Mouse (Mus musculus): ENCODE measurements around the gene Serp2.

Serp2 gene

DNA sequence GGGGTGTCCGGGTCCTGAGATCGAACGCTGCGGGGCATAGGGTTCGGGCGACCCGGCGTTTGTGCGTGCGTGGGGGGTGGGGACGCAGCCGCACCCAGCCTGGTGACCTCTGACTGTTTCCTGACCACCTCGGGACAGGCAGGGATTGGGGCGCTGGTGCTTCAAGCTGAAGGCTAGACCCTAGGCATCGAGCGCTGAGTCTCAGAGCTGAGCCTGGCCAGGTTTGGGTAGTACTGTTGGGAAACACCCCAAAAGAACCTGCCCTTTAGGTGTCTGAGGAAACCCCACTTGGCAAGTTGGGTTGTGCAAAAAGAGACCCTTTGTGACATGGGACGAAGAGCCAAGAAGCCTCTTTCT, at the start of gene Serp2:
Serp2 (minus strand) TSS at position 38 of the 357 bp plus-strand sequence.
- no peak for DNase-seq

DNA sequence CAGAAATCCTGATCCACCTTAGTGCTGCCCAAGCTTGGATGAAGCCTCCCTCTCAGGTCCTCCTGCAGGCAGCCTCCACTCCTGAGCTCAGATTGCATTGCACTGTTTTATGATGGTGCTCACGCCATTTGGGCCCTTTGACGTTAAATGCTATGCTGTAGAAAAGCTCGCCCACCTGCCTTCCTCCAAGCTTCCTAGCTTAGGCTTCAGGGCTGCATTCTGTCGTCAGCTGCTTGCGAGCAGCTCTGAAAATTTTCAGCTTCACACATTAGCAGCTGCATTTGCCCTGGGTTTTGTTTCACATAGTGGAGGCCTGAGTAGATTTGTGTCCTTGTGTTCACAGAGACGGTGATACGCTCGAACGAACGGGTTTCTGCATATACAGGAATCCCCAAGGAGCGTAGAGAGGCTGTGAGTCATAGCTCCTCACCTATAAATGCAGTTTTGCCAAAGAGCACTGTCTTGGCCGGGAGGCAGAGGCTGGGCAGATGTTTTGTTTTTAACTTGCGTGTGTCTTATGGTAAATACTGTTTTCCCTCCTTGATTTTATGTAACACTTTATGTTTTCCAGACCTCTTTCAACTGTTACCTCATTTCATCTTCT, 49.3 kb upstream of the Serp2 start:
- no peak for DNase-seq

DNA sequence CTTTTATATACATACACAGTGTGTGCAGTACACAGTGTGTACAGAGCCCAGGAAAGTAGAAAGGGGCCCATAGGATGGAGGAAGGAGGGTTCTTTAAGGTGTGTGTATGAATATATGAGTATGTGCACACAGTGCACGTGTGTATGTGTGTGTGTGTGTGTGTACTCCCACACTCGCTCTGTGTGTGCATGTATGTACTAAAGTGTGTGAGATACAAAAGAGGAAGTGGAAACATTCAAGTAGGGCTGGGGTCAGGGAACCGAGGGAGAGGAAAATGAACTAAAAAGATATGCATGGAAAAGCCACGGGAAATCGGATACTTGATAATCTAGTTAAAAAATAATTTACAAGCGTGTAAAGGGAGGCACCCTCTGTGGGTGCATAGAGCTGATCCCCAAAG, 47.3 kb upstream of the Serp2 start:
- no peak for DNase-seq

DNA sequence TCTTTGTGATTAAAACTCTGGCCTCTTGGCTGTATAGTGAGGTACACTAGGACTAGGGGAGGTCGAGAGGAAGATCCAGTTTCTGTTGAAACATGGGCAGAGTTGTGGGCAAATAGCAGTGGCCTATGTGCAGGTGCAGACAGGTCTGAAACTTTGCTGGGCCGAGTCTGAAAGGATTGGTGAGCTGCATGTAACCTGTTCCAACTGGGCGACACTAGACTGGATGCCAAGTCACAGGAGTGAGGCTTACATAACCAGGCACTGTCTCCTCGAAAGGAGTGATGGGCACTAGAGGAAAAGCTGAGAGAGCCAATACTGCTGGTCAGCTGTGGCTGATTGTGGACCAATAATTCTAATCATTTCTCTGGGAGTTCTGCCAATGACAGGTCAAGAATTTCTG, 45.0 kb upstream of the Serp2 start:
- peak; percentile 49 to 84 for DNase-seq

DNA sequence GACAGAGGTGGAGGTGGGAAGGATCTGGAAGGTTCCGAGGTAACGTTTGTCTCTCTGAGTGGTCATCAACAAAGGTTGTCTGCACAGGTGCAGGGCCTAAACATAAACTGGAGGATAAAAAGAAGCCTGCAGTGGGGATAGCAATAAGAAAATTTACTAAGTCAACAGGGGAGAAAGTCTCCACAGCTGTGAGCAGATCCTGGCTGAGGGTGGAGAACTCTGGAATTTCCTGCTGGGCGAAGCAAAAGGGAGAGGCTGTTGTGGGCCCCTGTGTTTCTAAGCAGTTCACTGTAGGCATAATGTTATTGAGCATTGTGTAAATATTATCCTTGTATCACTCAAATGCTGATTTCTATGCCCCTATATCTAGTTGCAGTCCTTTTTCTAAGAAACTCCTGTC, 43.7 kb upstream of the Serp2 start:
- DNase-seq = no peak

DNA sequence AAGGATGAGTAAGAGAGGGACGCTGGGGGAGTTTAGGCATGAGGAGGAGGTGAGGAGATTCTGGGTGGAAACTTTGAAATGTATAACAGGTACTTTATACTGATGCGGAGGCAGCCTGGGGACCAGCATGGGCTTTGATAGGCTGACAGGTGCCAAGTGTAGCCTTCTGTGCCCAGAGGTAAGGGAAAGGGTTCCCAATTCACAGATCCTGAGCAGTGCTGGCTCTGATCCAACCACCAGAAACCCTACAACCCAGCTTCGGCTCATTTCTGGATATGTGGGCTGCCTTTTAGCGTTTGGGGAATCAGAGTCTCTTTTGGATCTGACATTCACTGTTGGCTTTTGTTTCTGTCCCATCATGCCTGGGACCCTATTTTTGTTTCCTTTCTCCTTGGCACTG, 43.0 kb upstream of the Serp2 start:
- DNase-seq = no peak

DNA sequence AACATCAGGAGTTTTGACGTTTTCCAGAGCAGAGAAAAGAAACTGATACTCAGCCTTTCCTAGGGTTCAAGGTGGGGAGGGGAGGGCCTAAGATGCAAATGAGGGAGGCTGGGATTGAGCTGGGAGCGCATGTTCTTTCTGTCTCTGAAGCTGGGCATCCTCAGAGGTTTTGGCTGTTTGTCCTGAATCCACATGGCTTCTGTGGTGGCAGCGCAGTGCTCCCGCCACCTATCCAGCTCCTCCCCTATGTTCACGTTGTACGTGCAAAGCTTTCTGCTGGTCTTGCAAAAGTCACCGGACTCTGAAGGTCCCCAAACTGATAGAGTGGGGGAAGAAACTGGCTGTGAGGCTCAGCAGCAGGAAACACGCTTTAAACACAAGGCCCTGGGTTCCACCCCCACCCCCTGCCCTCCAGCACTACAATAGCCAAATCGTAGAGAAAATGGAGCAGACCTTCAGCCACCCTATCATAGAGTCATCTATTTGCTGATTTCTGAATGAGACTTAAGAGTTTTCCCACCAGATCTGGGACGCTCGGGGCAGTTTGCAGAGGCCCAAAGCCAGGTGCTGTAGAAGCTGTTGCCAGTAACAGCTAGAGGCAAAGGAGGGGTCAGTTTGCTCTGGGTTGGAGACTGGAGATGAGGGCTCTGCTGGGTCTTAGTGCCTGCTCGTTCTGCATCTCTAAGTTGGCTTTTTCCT, 42.0 kb upstream of the Serp2 start:
- DNase-seq = peak; percentile 45 to 72

DNA sequence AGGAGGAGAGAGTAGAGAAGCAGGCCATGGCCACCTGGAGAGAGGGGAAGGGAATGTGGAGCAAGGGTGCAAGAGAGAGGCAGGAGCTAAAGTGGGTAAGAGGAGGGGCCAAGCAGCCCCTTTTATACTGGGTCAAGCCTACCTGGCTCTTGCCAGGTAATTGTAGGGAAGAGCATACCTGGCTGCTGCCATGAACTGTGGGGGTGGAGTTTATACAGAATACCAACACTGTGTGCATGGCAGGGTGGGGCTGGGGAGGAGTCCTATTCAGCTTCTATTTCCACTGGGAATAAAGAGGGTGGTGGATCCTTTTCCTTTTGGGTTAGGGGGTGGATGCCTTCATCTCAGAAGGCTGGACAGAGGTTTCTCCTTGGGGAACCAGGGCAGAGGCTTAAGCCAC, 41.1 kb upstream of the Serp2 start:
- DNase-seq = no peak

DNA sequence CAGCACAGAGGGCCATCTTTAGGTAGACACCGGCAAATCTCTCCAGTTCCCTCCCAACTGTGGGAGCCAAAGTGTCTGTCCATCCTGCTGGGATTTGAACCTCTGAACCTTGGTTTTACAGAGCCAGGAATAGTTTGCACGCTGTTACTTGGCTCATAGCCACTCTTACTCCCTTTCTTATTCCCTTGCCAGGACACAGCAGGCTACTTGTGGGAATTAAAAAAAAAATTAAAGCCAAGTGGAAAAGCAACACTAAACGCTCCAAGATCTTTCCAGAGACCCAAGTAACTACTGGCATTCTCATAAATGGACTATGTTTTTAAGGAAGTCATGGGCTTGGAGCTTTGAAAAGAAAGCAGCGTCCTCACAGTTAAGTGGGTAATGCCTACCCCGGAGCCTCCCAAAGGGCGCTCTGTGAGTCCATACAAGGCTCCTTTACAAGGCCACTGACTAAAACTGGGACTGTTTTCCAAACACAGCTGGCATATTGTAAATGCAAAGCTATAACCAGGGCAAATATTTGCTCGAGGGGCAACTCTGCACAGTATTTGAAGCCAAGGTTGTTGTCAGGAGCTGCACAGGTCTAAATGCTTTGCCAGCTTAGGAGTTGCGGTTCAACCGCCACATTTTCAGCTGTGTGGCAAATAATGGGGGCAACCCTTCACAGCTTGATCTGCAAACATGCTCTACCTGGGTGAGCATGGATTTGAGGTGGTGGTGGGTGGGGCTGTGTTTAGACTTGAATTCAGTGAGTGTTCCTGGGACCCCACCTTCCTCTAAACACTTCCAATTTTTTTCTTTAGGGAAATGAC, 38.6 kb upstream of the Serp2 start:
- no peak for DNase-seq

DNA sequence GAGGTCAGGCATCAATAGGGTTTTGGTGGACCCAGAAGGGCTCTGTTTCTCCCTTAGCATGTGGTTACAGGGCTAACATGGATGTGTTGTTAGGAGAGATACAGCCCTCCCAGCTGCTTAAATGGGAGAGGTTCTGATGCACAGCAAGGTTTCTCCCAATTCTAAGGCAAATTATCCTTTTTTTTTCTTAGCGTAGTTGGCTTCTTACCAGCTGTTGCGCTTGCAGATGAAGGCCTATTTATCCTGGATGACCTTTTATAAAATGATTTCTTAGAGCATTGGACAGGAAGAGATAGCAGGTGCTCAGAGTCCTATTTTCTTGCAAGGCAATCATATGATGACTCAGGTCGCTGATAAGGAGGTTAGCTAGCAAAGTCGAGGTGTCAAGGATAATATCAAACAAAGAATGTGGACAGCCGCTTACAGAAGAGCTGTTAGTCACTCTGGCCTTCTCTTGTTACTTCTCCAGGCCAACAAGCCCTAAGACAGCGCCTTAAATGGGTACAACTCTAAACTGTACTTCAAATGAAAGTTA, 37.7 kb upstream of the Serp2 start:
- DNase-seq = no peak

DNA sequence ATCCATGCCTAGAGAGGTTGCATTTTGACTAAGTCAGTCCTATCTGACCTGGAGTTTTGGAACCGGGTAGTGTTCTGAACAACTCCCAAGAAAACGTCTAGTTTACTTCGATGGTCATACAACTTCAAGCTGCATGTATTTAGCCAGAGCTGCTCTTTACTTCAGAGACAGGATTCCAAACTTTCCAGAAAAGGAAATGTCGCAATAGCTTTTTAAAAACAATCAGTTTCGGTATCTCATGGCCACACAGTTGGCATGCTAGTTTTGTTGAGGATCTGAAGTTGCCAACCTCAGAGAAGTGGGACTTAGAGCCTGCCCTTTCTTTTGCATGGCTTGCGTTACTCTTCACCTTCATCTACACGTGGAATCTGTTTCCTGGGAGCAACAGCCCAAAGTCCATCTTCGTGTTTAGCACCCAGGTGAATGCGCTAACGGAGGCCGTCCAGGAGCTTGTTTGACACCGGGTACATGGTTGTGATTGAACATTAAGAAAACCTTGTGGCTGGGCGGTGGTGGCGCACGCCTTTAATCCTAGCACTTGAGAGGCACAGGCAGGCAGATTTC, 37.0 kb upstream of the Serp2 start:
- peak in 1 of 2 experiments; percentile 54 for DNase-seq

DNA sequence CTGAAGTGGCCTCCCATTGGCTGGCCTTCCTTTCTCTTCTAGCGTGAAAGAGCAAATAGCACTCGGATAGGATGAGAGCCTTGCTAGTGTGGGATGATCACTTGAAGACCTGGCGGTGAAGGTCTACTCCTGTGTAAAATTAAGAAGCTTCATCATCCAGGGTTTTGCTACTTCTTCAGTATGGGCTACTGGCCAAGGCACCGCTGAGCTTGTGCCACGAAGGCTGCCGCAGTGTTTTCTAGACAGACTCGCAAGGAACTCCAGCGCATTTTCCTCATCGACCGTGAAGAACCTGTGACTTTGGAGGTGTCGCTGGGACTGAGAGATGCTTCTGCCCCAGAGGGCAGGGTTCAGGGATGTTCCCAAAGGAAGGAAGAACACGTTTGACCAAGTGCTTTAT, 36.0 kb upstream of the Serp2 start:
- DNase-seq = no peak

DNA sequence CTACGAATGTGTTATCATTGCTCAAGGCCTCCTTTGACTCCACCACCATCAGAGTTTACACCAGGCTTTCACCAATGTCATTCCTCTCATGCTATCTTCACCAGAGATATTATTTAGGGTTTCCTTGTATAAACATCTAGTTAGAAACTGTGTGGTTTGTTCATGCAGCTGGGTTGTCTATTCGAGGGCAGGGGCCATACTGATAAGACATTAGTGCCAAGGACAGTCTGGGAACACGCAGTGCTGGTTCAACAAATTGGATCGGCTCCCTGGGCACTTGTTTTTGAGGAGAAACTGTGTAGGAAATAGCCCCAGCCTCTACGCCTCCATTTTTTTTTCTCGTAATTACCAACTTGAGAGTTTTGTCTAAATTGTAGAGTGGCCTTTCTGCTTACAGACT, 35.4 kb upstream of the Serp2 start:
- no peak for DNase-seq

DNA sequence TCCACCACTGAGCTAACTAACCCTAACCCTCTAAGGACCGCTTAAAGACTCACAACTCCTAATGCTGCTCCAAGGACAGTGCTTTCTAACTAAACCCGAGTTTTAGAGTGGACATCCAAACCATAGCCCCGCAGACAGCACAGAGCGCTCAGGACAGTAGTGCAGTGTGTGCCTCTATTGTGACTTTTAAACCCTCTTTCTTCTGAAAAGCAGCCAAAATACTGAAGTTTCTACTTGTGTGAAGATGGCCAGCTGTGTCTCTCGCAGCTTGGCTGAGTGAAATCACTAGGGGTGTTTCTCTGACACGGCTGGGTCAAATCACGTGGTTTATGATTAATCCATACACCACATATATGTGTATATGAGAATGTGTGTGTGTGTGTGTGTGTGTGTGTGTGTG, 33.4 kb upstream of the Serp2 start:
- no peak for DNase-seq

DNA sequence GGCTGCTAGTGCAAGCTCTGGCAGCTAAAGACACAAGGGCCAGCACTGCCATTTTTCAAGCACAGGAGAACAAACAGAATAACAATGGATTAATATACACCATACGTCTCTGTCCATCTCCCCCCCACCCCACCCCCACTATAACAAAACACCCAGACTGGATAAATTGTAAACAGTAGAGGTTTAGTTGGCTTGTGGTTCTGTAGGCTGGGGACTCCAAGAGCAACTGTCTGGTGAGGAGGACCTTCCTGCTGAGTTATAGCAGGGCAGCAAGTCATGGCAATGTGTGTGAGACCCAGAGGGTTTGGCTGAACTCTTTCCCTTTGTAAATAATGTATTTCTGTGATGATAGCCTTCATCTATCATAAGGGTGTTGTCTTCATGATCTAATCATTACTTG, 33.0 kb upstream of the Serp2 start:
- DNase-seq = no peak

DNA sequence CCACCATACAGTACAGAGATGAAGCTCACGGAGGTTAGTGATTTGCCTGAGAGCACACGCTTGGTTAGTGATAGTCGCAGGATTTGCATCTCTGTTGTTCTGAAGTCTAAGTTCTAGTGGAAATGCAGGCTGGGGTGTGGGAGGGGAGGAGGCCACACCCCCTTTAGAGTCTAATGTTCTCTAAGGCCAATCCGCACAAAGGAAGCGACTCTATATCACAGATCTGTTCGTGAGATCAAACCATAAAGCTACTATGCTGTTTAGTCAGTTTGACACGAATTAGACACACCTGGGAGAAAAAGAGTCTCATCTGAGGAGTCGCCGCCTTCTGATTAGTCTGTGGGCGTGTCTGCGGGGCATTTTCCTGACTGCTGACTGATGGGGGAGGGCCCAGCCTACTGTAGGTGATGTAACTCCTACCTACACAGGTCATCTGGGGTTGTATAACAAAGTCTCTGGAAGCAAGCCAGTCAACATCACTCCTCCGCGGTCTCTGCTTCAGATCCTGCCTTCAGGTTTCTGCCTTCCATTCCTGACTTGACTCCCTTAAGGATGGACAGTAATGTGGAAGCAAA, 29.2 kb upstream of the Serp2 start:
- DNase-seq = peak; percentile 40 to 69

DNA sequence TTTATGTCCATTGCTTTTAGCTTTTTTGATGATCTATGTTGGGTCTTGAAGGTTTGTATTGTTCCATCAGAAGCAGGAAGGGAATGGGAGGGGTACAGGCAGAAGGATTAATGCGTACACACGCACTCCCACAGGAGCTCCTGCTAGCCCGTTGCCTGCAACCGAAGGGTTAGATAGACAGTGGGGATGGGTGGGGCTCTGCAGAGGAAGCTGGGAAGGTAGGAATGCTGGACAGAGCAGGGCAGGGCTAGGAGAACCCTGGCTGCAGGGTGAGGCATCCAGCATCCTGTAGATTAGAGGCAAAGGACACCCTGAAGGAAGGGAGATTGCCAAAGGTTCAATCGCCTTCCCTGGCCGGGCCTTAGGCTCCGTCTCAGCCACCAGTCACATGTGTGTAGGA, 27.3 kb upstream of the Serp2 start:
- peak in 1 of 2 experiments; percentile 52 for DNase-seq

DNA sequence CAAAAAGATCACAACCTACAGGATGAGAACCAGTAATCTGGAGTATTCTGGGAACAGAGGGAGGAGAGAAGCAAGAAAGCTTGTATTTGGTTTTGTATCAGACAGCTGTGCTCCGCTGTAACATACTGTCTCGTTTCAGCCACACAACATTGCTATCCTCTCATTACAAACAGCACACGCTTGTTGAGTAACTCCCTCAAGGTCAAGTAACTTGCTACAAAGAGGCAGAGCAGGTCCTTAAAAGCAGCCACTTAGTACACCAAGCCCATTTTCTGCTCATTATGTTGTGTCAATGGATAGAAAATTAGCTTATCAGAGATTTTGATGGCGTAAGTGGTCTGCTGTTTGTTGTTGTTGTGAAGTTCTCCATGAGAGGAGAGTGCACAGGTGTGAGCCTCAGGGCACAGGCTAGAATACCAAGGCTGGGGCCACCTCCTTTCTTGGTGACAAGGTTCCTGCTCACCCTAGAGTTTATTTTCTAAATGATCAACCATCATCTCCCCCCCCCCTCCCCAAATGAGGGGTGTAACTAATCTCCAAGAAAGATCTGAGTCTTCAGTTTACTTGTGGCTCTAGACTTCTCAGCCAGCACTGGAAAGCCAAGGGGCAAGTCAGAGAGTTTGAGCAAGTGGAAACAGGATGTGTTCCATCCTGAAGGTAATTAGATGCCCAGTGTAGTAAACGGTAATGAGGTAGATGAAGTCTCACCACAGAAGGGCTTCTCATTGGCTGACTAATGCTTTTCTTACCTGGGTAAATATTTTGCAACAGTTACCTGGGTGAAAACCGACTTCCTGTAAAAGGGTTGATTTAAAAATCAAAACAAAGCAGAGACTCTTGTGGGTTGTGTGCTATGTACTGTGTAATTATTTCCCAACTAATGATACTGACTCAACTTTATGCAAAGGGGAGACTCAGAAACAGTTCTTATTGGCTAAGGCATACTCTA, 25.6 kb upstream of the Serp2 start:
- DNase-seq = no peak

DNA sequence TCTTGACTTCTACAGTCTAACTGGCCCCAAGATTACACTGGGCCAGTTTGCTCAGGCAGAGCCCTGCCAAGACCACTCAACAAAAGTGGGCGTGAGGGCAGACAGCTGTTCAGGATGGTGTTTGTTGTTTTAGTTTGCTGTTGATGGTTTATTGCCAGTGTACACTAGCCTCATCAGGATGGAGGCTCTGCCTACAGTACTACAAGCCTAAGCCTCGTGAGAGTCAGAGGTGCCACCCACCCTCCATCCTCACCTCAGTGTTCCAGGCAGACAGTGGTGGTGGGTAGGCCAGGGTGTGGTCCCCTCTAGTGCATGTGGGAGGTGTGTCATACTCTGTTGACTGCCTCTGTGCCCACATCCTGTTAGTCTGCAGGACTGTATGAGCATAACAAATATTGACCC, 23.0 kb upstream of the Serp2 start:
- DNase-seq = no peak

DNA sequence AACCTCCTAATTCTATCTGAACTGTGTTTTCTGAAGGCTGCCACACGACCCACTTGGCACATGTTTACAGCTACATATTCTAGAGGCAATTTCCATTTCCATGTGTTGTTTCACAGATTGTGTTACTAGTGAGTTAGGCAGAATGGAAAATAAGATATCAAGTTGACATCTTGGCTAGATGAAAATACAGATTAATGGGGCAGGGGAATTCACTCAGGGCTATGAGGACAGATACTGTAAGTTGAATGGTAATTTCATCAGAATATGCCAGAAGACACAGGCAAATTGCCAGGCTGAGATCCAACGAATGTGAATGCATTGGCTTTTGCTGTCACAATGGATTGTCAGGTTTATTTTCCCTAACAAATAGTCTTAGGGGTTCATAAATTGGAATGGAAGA, 21.2 kb upstream of the Serp2 start:
- DNase-seq = no peak

DNA sequence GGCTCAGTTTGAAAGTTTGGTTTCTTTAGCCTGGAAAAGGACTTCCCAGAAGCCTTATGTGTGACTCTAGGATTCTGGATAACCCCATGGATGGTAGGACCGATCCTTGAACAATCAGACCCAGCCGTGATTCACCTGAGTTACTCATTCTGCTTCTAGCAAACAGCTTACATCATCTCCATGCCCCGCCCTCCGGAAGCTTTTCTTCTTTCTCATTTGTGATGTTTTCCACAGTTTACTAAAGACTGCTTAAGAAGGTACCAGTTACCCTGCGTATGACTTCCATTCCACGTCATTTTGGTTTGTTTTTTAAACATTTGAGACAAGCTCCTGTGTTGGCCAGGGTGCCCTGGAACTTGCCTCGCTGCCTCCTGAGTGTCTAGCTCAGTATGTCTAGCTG, 13.6 kb upstream of the Serp2 start:
- no peak for DNase-seq
